Mouse (Mus musculus) C2C12 (cell line): ENCODE results near the gene Tmco3. TPM values are rescaled to one million over a fixed set of nuclear protein-coding genes. Genes with fewer than 3 reads are reported as not detected.

Source experiments
- H3K27me3 ChIP-seq: one replicate; pipeline ENCODE4 v1.6.1; 2011; ENCODE audit not compliant: control insufficient read depth, insufficient read depth, insufficient read length
- H3K36me3 ChIP-seq: one replicate; pipeline ENCODE4 v1.6.1; 2011; ENCODE audit not compliant: control insufficient read depth, insufficient read depth
- H3K4me3 ChIP-seq: one replicate; pipeline ENCODE4 v1.5.1; 2011; ENCODE audit warnings: mild to moderate bottlenecking, control low read depth; ENCODE audit not compliant: poor library complexity, insufficient read depth, severe bottlenecking
- H3K79me2 ChIP-seq: one replicate; pipeline ENCODE4 v1.6.1; 2011; ENCODE audit not compliant: control insufficient read depth, insufficient read depth
- H3K79me3 ChIP-seq: one replicate; pipeline ENCODE4 v1.6.1; 2011; ENCODE audit warnings: low read depth, control low read depth
- H3ac ChIP-seq: one replicate; pipeline ENCODE3; 2011; ENCODE audit warnings: low read depth; ENCODE audit not compliant: control insufficient read depth, insufficient read length
- CEBPB ChIP-seq: IDR thresholded peaks from one replicate; pipeline ENCODE4 v1.6.1; 2011; ENCODE audit warnings: low read depth, mild to moderate bottlenecking, control low read depth, moderate library complexity
- CTCF ChIP-seq: IDR thresholded peaks from one replicate; pipeline ENCODE4 v1.5.1; 2011; ENCODE audit not compliant: control insufficient read depth, insufficient read depth, insufficient read length
- FOSL1 ChIP-seq: IDR thresholded peaks from one replicate; pipeline ENCODE4 v1.8.0; 2011; ENCODE audit warnings: mild to moderate bottlenecking, low read length; ENCODE audit not compliant: poor library complexity, insufficient read depth, severe bottlenecking
- MAX ChIP-seq: IDR thresholded peaks from one replicate; pipeline ENCODE4 v1.6.1; 2011; ENCODE audit warnings: mild to moderate bottlenecking, control low read depth
- MYOD1 ChIP-seq: IDR thresholded peaks from one replicate; pipeline ENCODE4 v1.6.1; 2011; ENCODE audit warnings: low read depth; ENCODE audit not compliant: control insufficient read depth, insufficient read length
- MYOG ChIP-seq: IDR thresholded peaks from one replicate; pipeline ENCODE4 v1.6.1; 2011; ENCODE audit not compliant: control insufficient read depth, insufficient read length; ENCODE audit errors: extremely low read depth
- USF1 ChIP-seq: IDR thresholded peaks from one replicate; pipeline ENCODE4 v1.6.1; 2011; ENCODE audit warnings: low read depth, mild to moderate bottlenecking, control low read depth, moderate library complexity
- long read RNA-seq, 2 experiments: library from polyadenylated mRNA; unstranded; transcript quantifications; one replicate each; pipeline ENCODE4 v2.0.0; 2019 to 2020
- polyA plus RNA-seq: library from polyadenylated mRNA; unstranded; fragments of >200 nt; fragmentation: generic; extraction: Trizol; gene quantifications from one replicate; pipeline ENCODE4 v1.2.1, GENCODE M21; 2012; ENCODE audit warnings: missing spikeins

The Tmco3 gene
- 11.9 TPM for polyA plus RNA-seq
- long read RNA-seq, experiment 1, full-length matches to known transcripts, result 12 of 31 reads
- long read RNA-seq, experiment 1, partial matches to known transcripts, result 5 of 31 reads
- long read RNA-seq, experiment 1, other reads (novel, unspliced or antisense), result 14 of 31 reads
- long read RNA-seq, experiment 2, full-length matches to known transcripts, result 64 of 162 reads
- long read RNA-seq, experiment 2, partial matches to known transcripts, result 15 of 162 reads
- long read RNA-seq, experiment 2, other reads (novel, unspliced or antisense), result 83 of 162 reads

GRCm38 (mm10) chr8:13287692-13288623 lies at the start of gene Tmco3, which contains the start of gene Dcun1d2:
TSS of gene Tmco3 (plus strand) at chr8:13288190.
TSS of gene Dcun1d2 (minus strand) at chr8:13288131.
- Histone ChIP-seq H3K27me3 (no peaks in the 10 kb centered on the region), H3K36me3 (peaks cover 9% of the 10 kb centered on the region), H3K4me3 (peak within 1 kb of the TSS; percentile 69), H3ac (peak within 1 kb of the TSS; percentile 91), H3K79me3 (peaks cover 7% of the 10 kb centered on the region), H3K79me2 (peaks cover 31% of the 10 kb centered on the region)
- TF ChIP-seq MAX (peak; percentile 65), MYOD1 (no peak), CEBPB (no peak), USF1 (no peak)

GRCm38 (mm10) chr8:13240055-13240454 lies 47.9 kb upstream of the Tmco3 start:
- Histone ChIP-seq H3K27me3 (peaks cover 70% of the 10 kb centered on the region), H3K79me3 (no peaks in the 10 kb centered on the region), H3K4me3 (no peak overlapping the region), H3K79me2 (no peaks in the 10 kb centered on the region), H3ac (no peak overlapping the region), H3K36me3 (no peaks in the 10 kb centered on the region)
- TF ChIP-seq USF1, result no peak

DNA sequence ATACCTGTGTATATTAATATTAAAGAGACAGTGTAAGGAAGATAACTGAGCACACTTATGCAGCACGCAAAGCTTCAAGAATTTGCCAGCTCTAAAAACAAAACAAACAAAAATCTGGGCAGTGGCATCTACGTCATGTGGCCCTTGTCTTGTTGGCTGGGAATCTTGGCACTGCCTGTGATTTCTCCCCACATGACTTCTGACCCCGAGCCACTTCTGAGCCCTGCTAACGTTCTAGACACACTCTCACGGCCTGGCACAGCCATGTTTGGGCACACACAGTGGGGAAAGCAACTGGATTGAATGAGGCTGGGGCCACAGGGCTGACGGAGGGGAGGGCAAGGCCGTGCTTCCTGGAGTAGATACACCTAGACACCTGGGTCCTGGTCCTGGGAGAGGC lies 47.3 kb upstream of the Tmco3 start:
- Histone ChIP-seq H3K27me3 (peaks cover 70% of the 10 kb centered on the region), H3K36me3 (no peaks in the 10 kb centered on the region), H3ac (no peak overlapping the region), H3K4me3 (no peak overlapping the region), H3K79me2 (no peaks in the 10 kb centered on the region), H3K79me3 (no peaks in the 10 kb centered on the region)
- TF ChIP-seq MYOD1 (no peak), USF1 (no peak), CTCF (no peak), FOSL1 (no peak), MYOG (no peak), MAX (no peak), CEBPB (no peak)

GRCm38 (mm10) chr8:13242985-13243870 lies 44.8 kb upstream of the Tmco3 start:
- TF ChIP-seq MYOD1 (no peak), USF1 (no peak), CEBPB (no peak), MAX (no peak), MYOG (no peak), CTCF (no peak), FOSL1 (no peak)

DNA sequence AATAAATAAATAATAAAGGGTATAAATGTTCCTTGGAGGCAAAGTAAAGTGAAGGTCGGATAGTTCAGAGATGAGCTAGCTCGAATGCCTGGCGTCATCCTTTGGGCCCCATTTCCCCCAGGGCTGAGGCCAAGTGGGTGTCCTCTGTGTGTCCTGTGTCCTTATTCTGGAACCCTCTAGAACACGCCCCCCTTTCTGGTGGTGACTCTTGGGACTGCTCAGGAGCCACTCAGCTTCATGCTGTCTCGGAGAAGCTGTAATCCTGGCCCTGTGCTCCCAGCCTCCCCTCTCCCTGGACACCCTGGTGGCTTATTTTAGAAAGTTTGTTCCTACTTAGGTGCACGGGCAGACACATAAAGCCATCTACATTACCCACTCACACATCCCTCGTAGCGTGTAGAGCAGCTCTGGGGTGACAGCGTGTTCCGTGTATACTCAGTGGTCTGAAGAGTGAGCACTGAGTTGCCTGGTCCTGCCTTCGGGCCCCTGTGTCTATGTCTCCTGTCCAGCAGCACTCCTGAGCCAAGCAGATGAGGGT lies 43.6 kb upstream of the Tmco3 start:
- Histone ChIP-seq H3K79me2 (no peaks in the 10 kb centered on the region), H3ac (no peak overlapping the region), H3K27me3 (peaks cover 72% of the 10 kb centered on the region), H3K79me3 (no peaks in the 10 kb centered on the region), H3K4me3 (no peak overlapping the region), H3K36me3 (no peaks in the 10 kb centered on the region)
- no peak for TF ChIP-seq FOSL1
- TF ChIP-seq MYOD1, result no peak
- no peak for TF ChIP-seq MAX
- no peak for TF ChIP-seq USF1
- TF ChIP-seq CEBPB, result no peak
- TF ChIP-seq CTCF, result no peak
- TF ChIP-seq MYOG, result no peak

More at GRCm38 (mm10) chr8:13242985-13243870, 44.8 kb upstream of the Tmco3 start:
- no peaks in the 10 kb centered on the region for H3K79me3 ChIP-seq
- no peak overlapping the region for H3K4me3 ChIP-seq
- no peaks in the 10 kb centered on the region for H3K36me3 ChIP-seq
- H3K79me2 ChIP-seq, result no peaks in the 10 kb centered on the region
- H3K27me3 ChIP-seq, result peaks cover 72% of the 10 kb centered on the region
- H3ac ChIP-seq, result no peak overlapping the region
